19 mouse cellular contexts compared by ENCODE assay signal in genomic region chr3:107703675-107704370, GRCm38 (mm10). TPM values are rescaled to one million over a fixed set of nuclear protein-coding genes. Genes with fewer than 3 reads are reported as not detected.
DNase-seq lines count a peak whose midpoint lies in the region; ATAC-seq and TF ChIP-seq lines count a peak whose summit lies in the region.
"Had no signal": no experiment of that assay in that cellular context is flagged by ENCODE, and none has a peak within 500 bp of the region (broad histone marks: within the 10 kb centered on the region; RNA-seq: fewer than 3 reads in every experiment).

No protein-coding gene starts in this region.

- peaks cover 3% of the 10 kb centered on the region; the same call in 1 of the 2 replicates for H3K4me1 ChIP-seq in lung, postnatal 0 days (ENCODE audit: insufficient read depth, low read depth, low read length)
- H3K4me1 ChIP-seq: embryonic facial prominence, embryonic 13.5 days; forebrain, embryonic 10.5 days; hindbrain, embryonic 13.5 days; stomach, embryonic 15.5 days had no signal

- no peak for TF ChIP-seq CTCF in lung, postnatal 0 days (IDR thresholded peaks at IDR 0.05)

- H3K4me2 ChIP-seq in lung, postnatal 0 days (replicated peaks; ENCODE audit: low read depth, low read length): no peak overlapping the region
- H3K4me2 ChIP-seq in myocyte (ENCODE audit: low read depth): no peak overlapping the region
- H3K4me2 ChIP-seq: embryonic facial prominence, embryonic 13.5 days; hindbrain, embryonic 13.5 days; liver, embryonic 15.5 days; stomach, embryonic 15.5 days had no signal

- no peak for DNase-seq in lung, postnatal 0 days (ENCODE audit: low spot score)
- no peak for DNase-seq in lung, postnatal 36 days
- peak; percentile 60 to 69 for DNase-seq in gastrocnemius, adult 8-10 months (ENCODE audit: low spot score in 2 of 2)
- peak; percentile 66 to 79 for DNase-seq in heart, adult 9 months (ENCODE audit: low spot score in 2 of 2)
- no peak for DNase-seq in thymus, postnatal 0 days (ENCODE audit: low spot score)
- DNase-seq: cerebellum, adult 11 months; cerebellum, postnatal 36 days; right cerebral cortex, postnatal 4 days; thymus, postnatal 4 days had no signal

- H3K4me3 ChIP-seq in lung, postnatal 0 days (ENCODE audit: low read depth, low read length): no peak overlapping the region
- no peak overlapping the region for H3K4me3 ChIP-seq in myocyte
- H3K4me3 ChIP-seq: embryonic facial prominence, embryonic 13.5 days; forebrain, embryonic 10.5 days; hindbrain, embryonic 13.5 days; liver, embryonic 15.5 days; megakaryocyte, embryonic 14.5 days; stomach, embryonic 15.5 days had no signal

- TF ChIP-seq EP300 in lung, postnatal 0 days (IDR thresholded peaks at IDR 0.05): no peak

- TF ChIP-seq POLR2A in myocyte (IDR thresholded peaks at IDR 0.05; ENCODE audit: insufficient read length, low read depth): no peak

- no peak overlapping the region for H3K27ac ChIP-seq in lung, postnatal 0 days (ENCODE audit: low read length)
- H3K27ac ChIP-seq: embryonic facial prominence, embryonic 13.5 days; forebrain, embryonic 10.5 days; hindbrain, embryonic 13.5 days; liver, embryonic 15.5 days; stomach, embryonic 15.5 days had no signal

- WGBS in lung, postnatal 0 days: 82% methylated on average over 7 of the region's 7 CpGs

- H3K36me3 ChIP-seq in lung, postnatal 0 days (ENCODE audit: insufficient read depth, low read length): no peaks in the 10 kb centered on the region
- H3K36me3 ChIP-seq in myocyte (ENCODE audit: control insufficient read depth, insufficient read depth): no peaks in the 10 kb centered on the region
- H3K36me3 ChIP-seq: embryonic facial prominence, embryonic 13.5 days; forebrain, embryonic 10.5 days; hindbrain, embryonic 13.5 days; liver, embryonic 15.5 days; stomach, embryonic 15.5 days had no signal

- H3K9me3 ChIP-seq in lung, postnatal 0 days (ENCODE audit: low read length): no peaks in the 10 kb centered on the region
- H3K9me3 ChIP-seq: embryonic facial prominence, embryonic 13.5 days; forebrain, embryonic 10.5 days; hindbrain, embryonic 13.5 days; liver, embryonic 15.5 days; stomach, embryonic 15.5 days had no signal

- peak; percentile 17; the same call in 1 of the 2 replicates for ATAC-seq in lung, postnatal 0 days
- ATAC-seq in inflammation-experienced regulatory T-cells, adult 6 months: no peak
- ATAC-seq: CD4-positive, CD25-positive, alpha-beta regulatory T cell, adult 4 months; intestine, postnatal 0 days had no signal

- H3K79me2 ChIP-seq in myocyte (ENCODE audit: control insufficient read depth, insufficient read depth): no peaks in the 10 kb centered on the region

- no peak overlapping the region for H3K9ac ChIP-seq in lung, postnatal 0 days (replicated peaks; ENCODE audit: low read depth)
- H3K9ac ChIP-seq: embryonic facial prominence, embryonic 13.5 days; hindbrain, embryonic 13.5 days; liver, embryonic 15.5 days; stomach, embryonic 15.5 days had no signal

- no peaks in the 10 kb centered on the region for H3K27me3 ChIP-seq in lung, postnatal 0 days (replicated peaks; ENCODE audit: insufficient read depth, low read length)
- H3K27me3 ChIP-seq in myocyte (ENCODE audit: control insufficient read depth, insufficient read depth, insufficient read length): no peaks in the 10 kb centered on the region
- H3K27me3 ChIP-seq: embryonic facial prominence, embryonic 13.5 days; hindbrain, embryonic 13.5 days; liver, embryonic 15.5 days; stomach, embryonic 15.5 days had no signal

- H3ac ChIP-seq in myocyte (ENCODE audit: control insufficient read depth, insufficient read length): no peak overlapping the region

TF ChIP-seq in myocyte, 11 proteins besides CTCF, POLR2A, EP300 and RAD21:
- TF ChIP-seq TCF12 (IDR thresholded peaks at IDR 0.05; ENCODE audit: insufficient read depth, poor library complexity, severe bottlenecking) (no peak), CEBPB (IDR thresholded peaks at IDR 0.05; ENCODE audit: insufficient read depth, poor library complexity, severe bottlenecking) (0 out of 2 replicates have a peak, but pooled peaks have one; percentile 36)

RNA-seq across cellular contexts. Expression of gene Ahcyl1, which starts 7.5 kb away (rescaled TPM):
- polyA plus RNA-seq in lung, postnatal 0 days (2015; fragmentation: Nextera tagmentation; extraction: Ambion mirVana): 37.1 and 39.3 TPM in 2 replicates
- total RNA-seq in gastrocnemius, adult 8-10 months (2022): 10 to 100 TPM; 21.9 to 29.4 (median 28.6) TPM
- 51.0 TPM for polyA plus RNA-seq in myocyte (2012; fragmentation: generic; extraction: Trizol)
- 10 to 100 TPM; 17.5 to 22.8 (median 19.6) TPM for polyA plus RNA-seq in inflammation-experienced regulatory T-cells, adult 6 months (2017; shearing (Covaris generic))
- polyA plus RNA-seq in thymus, postnatal 0 days (2015; fragmentation: Nextera tagmentation; extraction: Ambion mirVana): 39.2 and 43.9 TPM in 2 replicates

RNA-seq across cellular contexts. Expression of gene Csf1, which starts 56.4 kb away (rescaled TPM):
- 10.9 and 14.3 TPM in 2 replicates for polyA plus RNA-seq in lung, postnatal 0 days (2015; fragmentation: Nextera tagmentation; extraction: Ambion mirVana)
- total RNA-seq in gastrocnemius, adult 8-10 months (2022): 1 to 10 TPM; 5.0 to 7.4 (median 6.8) TPM
- 68.1 TPM for polyA plus RNA-seq in myocyte (2012; fragmentation: generic; extraction: Trizol)
- polyA plus RNA-seq in inflammation-experienced regulatory T-cells, adult 6 months (2017; shearing (Covaris generic)): 10 to 100 TPM; 15.5 to 53.7 (median 20.5) TPM
- 6.0 and 6.5 TPM in 2 replicates for polyA plus RNA-seq in thymus, postnatal 0 days (2015; fragmentation: Nextera tagmentation; extraction: Ambion mirVana)

Comparison
In these comparisons a context has a peak if more than half of its experiments do, and no peak if none do; other contexts are left out.
1. DNase-seq: peak in gastrocnemius, adult 8-10 months (2 of 2) and heart, adult 9 months (2 of 2); none in lung, postnatal 0 days (single experiment), lung, postnatal 36 days (single experiment) and thymus, postnatal 0 days (single experiment).